Mouse (Mus musculus) layer of hippocampus, adult 2 months (tissue): ENCODE data around the gene Cadm3. TPM values are rescaled to one million over a fixed set of nuclear protein-coding genes. Genes with fewer than 3 reads are reported as not detected.

Source experiments
- DNase-seq, 2 experiments: peaks; one replicate each; pipeline ENCODE4 v3.0.0; 2022; ENCODE audit warnings: low spot score in 2 of 2
- H3K27ac ChIP-seq: fragments of 200-600 bp; 2 replicates; pipeline ENCODE4 v1.8.1; 2022
- H3K4me3 ChIP-seq: fragments of 200-600 bp; 2 replicates; pipeline ENCODE4 v1.8.1; 2022; ENCODE audit warnings: mild to moderate bottlenecking
- CTCF ChIP-seq: fragments of 200-600 bp; conservative IDR thresholded peaks from 2 replicates; pipeline ENCODE4 v1.8.1; 2022; ENCODE audit warnings: antibody characterized with exemption, mild to moderate bottlenecking, moderate library complexity
- total RNA-seq, 2 experiments: library from RNA; stranded (reverse); gene quantifications; 2 replicates each; pipeline ENCODE4 v1.2.3; 2021

Cadm3 gene
- total RNA-seq, 2 experiments from 2014 or later, result 394 to 402 TPM

- no peak within 1 kb of the TSS; the same call in 1 of the 2 replicates for H3K4me3 ChIP-seq
- DNase-seq, result no peak
- H3K27ac ChIP-seq, result no peak within 1 kb of the TSS
- no peak for TF ChIP-seq CTCF
Observed at GRCm38 (mm10) chr1:173350372-173350957, 17.0 kb downstream of the Cadm3 start, which contains the start of gene Aim2. Gene Aim2, plus strand, starts transcription at chr1:173350879.

- DNase-seq, result no peak
- no peak overlapping the region for H3K4me3 ChIP-seq
- no peak overlapping the region for H3K27ac ChIP-seq
- TF ChIP-seq CTCF, result no peak
Observed at GRCm38 (mm10) chr1:173349946-173350345, 17.5 kb downstream of the Cadm3 start.

GRCm38 (mm10) chr1:173349192-173349591, 18.3 kb downstream of the Cadm3 start:
- H3K27ac ChIP-seq, result no peak overlapping the region
- DNase-seq, result no peak
- no peak for TF ChIP-seq CTCF

GRCm38 (mm10) chr1:173348527-173348926, 19.0 kb downstream of the Cadm3 start:
- H3K27ac ChIP-seq, result no peak overlapping the region
- no peak overlapping the region for H3K4me3 ChIP-seq
- TF ChIP-seq CTCF, result no peak
- no peak for DNase-seq

More at GRCm38 (mm10) chr1:173349192-173349591, 18.3 kb downstream of the Cadm3 start:
- no peak overlapping the region for H3K4me3 ChIP-seq

- DNase-seq, result no peak
- Histone ChIP-seq H3K4me3 (no peak overlapping the region), H3K27ac (no peak overlapping the region)
- TF ChIP-seq CTCF, result no peak
Observed at GRCm38 (mm10) chr1:173345112-173345511, 22.4 kb downstream of the Cadm3 start.

GRCm38 (mm10) chr1:173343934-173344333, 23.6 kb downstream of the Cadm3 start:
- no peak overlapping the region for H3K27ac ChIP-seq
- TF ChIP-seq CTCF, result no peak

GRCm38 (mm10) chr1:173342425-173342824, 25.1 kb downstream of the Cadm3 start:
- Histone ChIP-seq H3K4me3 (no peak overlapping the region), H3K27ac (peak overlapping the region; percentile 58)
- DNase-seq, result no peak
- no peak for TF ChIP-seq CTCF

More at GRCm38 (mm10) chr1:173343934-173344333, 23.6 kb downstream of the Cadm3 start:
- no peak overlapping the region for H3K4me3 ChIP-seq
- DNase-seq, result no peak

- Histone ChIP-seq H3K4me3 (no peak overlapping the region), H3K27ac (no peak overlapping the region)
- peak; percentile 96 for TF ChIP-seq CTCF
- peak in 1 of 2 experiments; percentile 69 for DNase-seq
Observed at GRCm38 (mm10) chr1:173339543-173339942, 28.0 kb downstream of the Cadm3 start.

- DNase-seq, result no peak
- TF ChIP-seq CTCF, result no peak
- Histone ChIP-seq H3K4me3 (no peak overlapping the region), H3K27ac (peak overlapping the region; percentile 11; the same call in 1 of the 2 replicates)
Observed at GRCm38 (mm10) chr1:173337008-173337407, 30.5 kb downstream of the Cadm3 start.

- Histone ChIP-seq H3K27ac (peak overlapping the region; percentile 11; the same call in 1 of the 2 replicates), H3K4me3 (no peak overlapping the region)
- DNase-seq, result no peak
- TF ChIP-seq CTCF, result no peak
Observed at GRCm38 (mm10) chr1:173335903-173336302, 31.6 kb downstream of the Cadm3 start.

- Histone ChIP-seq H3K4me3 (no peak within 1 kb of the TSS), H3K27ac (no peak within 1 kb of the TSS)
- no peak for TF ChIP-seq CTCF
- DNase-seq, result no peak
Observed at GRCm38 (mm10) chr1:173333312-173334253, 33.9 kb downstream of the Cadm3 start, which contains the start of gene Ackr1. Gene Ackr1, minus strand, starts transcription at chr1:173333750.

GRCm38 (mm10) chr1:173332418-173332817, 35.1 kb downstream of the Cadm3 start:
- no peak overlapping the region for H3K27ac ChIP-seq

GRCm38 (mm10) chr1:173329743-173330142, 37.8 kb downstream of the Cadm3 start:
- Histone ChIP-seq H3K27ac (no peak overlapping the region), H3K4me3 (no peak overlapping the region)
- TF ChIP-seq CTCF, result no peak
- DNase-seq, result no peak

More at GRCm38 (mm10) chr1:173332418-173332817, 35.1 kb downstream of the Cadm3 start:
- DNase-seq, result no peak
- TF ChIP-seq CTCF, result no peak
- no peak overlapping the region for H3K4me3 ChIP-seq
